Mouse (Mus musculus) c-Kit-positive CD71-positive TER-119-negative erythroid progenitor cells, embryonic 14.5 days (primary cell): ENCODE results near the gene Spata13.

Experiments
- DNase-seq: peaks from one replicate; pipeline ENCODE4 v3.0.0-alpha.2; 2013; ENCODE audit warnings: low read depth

Gene Spata13

GRCm38 (mm10) chr14:60784427-60785315 is 150.9 kb downstream of the Spata13 start, which contains the start of gene Mipep:
TSS of gene Mipep (plus strand) at chr14:60784573.
- DNase-seq = peak; percentile 87

- DNase-seq = peak; percentile 46
Observed at GRCm38 (mm10) chr14:60790103-60790502, 156.3 kb downstream of the Spata13 start.

GRCm38 (mm10) chr14:60796600-60797322 is 163.0 kb downstream of the Spata13 start:
- no peak for DNase-seq

- DNase-seq = no peak
Observed at GRCm38 (mm10) chr14:60797596-60797995, 163.8 kb downstream of the Spata13 start.

GRCm38 (mm10) chr14:60798721-60799120 is 164.9 kb downstream of the Spata13 start:
- DNase-seq = no peak

GRCm38 (mm10) chr14:60799762-60800728 is 166.2 kb downstream of the Spata13 start:
- peak; percentile 28 for DNase-seq

- no peak for DNase-seq
Observed at GRCm38 (mm10) chr14:60802026-60802425, 168.2 kb downstream of the Spata13 start.

- no peak for DNase-seq
Observed at GRCm38 (mm10) chr14:60804978-60805377, 171.2 kb downstream of the Spata13 start.

GRCm38 (mm10) chr14:60805871-60806270 is 172.1 kb downstream of the Spata13 start:
- no peak for DNase-seq

- DNase-seq = no peak
Observed at GRCm38 (mm10) chr14:60806891-60807344, 173.1 kb downstream of the Spata13 start.

- DNase-seq = no peak
Observed at GRCm38 (mm10) chr14:60809881-60810280, 176.1 kb downstream of the Spata13 start.

GRCm38 (mm10) chr14:60811547-60811946 is 177.7 kb downstream of the Spata13 start:
- DNase-seq = no peak
